Mouse (Mus musculus) right cerebral cortex, postnatal 10 days (tissue): ENCODE measurements around the gene Pkhd1.

ENCODE experiments used
- DNase-seq, 2 experiments: peaks; one replicate each; pipeline ENCODE4 v3.0.0; 2021; ENCODE audit warnings: low spot score in 2 of 2

The Pkhd1 gene

DNA sequence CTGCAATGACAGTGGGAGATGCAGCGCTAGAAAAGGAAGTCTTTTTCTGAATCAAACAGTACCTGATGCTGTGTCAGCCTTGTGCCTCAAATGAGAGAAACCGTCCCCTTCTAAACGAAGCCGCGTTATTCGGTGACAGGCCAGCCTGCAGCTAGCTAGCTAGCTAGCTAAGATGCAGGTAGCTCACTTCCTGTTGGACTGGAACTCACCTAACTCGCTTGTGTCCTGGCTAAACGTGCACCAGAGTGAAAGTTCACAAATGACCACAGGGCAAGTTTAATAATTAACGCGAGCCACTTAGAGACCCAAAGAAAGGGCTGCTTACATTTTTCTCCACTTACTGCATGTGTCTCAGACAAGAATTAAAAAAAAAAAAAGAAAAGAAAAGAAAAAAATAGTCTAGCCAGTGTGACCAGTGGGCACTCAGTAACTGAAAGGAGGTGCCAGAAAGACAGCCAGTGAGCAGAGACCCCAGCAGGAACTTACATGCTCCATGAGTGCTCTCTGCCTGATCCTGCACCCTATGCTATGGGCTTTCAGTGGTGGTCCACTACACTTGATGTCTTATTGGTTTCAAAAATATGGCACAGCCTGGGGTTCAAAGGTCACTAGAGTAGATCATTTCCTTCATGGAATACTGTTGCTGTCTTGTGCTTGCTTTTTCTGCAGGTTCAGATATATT, at the start of gene Pkhd1:
Gene Pkhd1 (minus strand): TSS at position 216 of the 682 bp plus-strand sequence.
- DNase-seq, result no peak

DNA sequence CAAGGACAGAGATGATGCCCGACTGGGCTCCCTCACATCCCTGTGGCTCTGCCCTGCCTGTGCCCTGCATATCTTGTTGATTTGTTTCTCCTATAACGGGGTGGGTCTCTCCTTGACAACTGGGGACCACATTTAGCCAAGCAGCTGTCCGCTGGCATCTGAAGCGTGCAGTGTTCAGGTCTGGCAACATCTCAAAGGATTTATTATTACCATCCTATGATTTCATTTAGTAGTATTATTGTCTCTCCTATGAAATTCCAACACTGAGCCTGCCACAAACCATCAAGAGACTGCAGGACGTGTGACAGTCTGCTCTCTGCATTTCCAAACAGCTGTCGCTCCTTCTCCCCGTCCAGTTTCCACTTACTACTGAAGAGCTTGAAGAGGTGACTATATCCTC, 49.7 kb upstream of the Pkhd1 start:
- no peak for DNase-seq

- DNase-seq, result no peak
Measured at GRCm38 (mm10) chr1:20666233-20666632, 48.4 kb upstream of the Pkhd1 start.

DNA sequence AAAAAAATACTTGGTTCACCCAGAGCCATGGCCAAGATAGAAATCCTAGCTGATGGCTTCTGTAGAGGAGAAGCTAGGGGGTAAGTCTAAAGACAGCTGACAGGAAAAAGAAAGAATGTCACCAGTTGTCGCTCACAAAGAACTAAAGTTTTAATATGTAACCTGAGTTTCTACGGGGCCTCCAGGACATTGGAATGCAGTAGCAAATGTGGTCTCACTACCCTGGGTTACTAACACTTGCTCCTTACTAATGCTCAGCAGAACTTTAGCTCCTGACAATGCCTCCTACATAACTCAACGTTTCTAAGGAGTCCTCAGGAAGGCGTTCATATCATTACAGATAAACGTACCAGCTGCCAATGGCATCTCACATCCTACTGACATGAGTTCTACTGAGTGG, 37.2 kb upstream of the Pkhd1 start:
- DNase-seq, result no peak

- DNase-seq, result no peak
Measured at GRCm38 (mm10) chr1:20653513-20654506, 35.9 kb upstream of the Pkhd1 start.

GRCm38 (mm10) chr1:20634856-20635255, 17.0 kb upstream of the Pkhd1 start:
- DNase-seq, result no peak

GRCm38 (mm10) chr1:20633276-20633869, 15.5 kb upstream of the Pkhd1 start:
- peak in 1 of 2 experiments; percentile 19 for DNase-seq

- DNase-seq, result no peak
Measured at GRCm38 (mm10) chr1:20624564-20624963, 6.7 kb upstream of the Pkhd1 start.

DNA sequence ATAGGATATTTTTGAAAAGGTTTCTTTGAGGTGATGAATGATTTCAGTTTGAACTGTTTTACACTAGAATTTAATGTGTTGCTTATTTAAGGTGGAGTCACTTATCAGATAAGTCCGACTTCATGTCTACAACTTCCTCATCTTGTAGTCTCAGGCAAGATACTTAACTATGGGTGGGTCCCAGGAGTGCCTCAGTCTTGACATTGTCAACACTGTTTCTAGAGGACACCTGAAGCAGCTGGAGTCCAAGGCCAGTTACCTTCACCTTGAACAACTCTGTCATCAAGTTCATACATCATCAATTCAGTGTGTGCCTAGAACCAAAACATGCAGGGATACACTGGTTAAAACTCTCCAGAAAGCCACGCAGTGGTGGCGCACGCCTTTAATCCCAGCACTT, 5.5 kb upstream of the Pkhd1 start:
- no peak for DNase-seq

- DNase-seq, result no peak
Measured at GRCm38 (mm10) chr1:20620611-20621010, 2.7 kb upstream of the Pkhd1 start.

DNA sequence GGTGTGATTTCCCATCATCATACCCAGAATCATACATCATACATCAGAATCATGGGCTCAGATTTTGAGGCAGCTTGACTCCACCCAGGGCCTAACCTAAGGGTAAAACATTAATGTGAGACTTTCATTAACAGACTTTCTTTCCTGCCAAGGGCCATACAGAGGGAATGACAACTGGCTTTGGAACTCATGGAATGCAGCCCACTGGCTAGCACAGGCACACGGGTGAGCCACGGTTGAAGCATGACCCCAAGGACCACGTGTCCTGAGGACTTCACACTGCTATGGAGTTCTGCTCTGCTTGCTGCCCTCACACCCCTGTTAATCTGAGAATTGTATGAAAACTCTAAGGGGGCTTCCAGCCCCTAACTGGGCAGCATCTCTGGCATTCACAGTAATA, 1.5 kb upstream of the Pkhd1 start:
- no peak for DNase-seq

- peak; percentile 48 to 64 for DNase-seq
Measured at GRCm38 (mm10) chr1:20612643-20613042, 5.2 kb downstream of the Pkhd1 start.

- DNase-seq, result no peak
Measured at GRCm38 (mm10) chr1:20605489-20605888, 12.4 kb downstream of the Pkhd1 start.

DNA sequence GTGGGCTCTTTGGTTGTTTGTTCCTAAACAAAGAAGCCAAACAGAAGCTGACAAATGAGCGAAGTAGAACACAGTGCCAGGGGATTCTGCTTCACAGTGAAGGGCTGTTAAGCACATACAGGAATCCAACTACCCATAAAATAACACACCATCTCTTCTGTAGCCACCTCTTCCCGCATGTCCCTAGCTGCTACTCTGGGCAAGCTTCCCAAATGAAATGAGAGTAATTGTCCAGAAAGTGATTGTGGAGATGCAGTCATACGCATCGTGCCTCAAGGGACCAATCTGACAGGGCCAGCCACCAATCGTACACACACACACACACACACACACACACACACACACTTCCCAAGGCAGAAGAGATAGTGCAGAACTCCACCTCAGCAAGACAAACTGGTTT, 27.4 kb downstream of the Pkhd1 start:
- DNase-seq, result no peak

- no peak for DNase-seq
Measured at GRCm38 (mm10) chr1:20571469-20571868, 46.4 kb downstream of the Pkhd1 start.

- no peak for DNase-seq
Measured at GRCm38 (mm10) chr1:20569430-20569829, 48.4 kb downstream of the Pkhd1 start.

DNA sequence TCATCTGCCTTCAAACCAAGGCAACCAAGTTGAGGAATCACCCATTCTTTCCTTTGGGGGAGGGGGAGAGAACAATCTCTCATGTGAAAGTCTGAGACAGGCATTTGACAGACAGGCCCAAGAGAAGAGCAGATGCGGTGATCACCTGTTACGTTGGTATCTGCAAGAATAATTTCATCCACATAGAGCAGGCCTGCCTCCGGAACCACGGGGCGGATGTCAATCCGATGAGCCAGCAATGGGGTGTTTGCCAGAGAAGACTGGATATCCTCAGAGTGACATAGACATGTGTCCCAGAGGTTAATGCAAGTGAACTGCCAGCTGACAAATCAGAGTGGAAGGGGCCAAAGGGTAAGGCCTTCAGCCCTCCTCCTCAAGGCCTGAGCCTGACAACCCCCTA, 59.4 kb downstream of the Pkhd1 start:
- DNase-seq, result no peak

GRCm38 (mm10) chr1:20554398-20554797, 63.5 kb downstream of the Pkhd1 start:
- peak; percentile 63 to 64 for DNase-seq

DNA sequence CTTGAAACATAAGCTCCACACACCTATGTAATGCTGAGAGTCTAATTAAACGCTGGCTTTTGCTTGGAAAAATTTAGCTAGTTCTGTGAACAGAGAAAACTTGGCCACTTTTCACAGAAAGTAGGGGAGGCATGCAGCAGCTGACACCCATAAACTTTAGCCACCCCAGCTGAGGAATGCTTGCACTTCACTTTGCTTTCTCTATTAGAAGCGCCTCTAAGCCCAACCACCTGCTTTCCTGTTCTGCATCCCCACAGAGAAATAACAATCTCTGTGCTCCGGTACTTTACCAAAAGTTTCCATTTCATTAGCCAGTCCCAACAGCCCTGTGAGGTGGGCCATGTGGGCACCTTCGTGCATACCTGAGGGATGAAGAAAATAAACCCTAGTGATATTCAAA, 66.5 kb downstream of the Pkhd1 start:
- no peak for DNase-seq

- DNase-seq, result no peak
Measured at GRCm38 (mm10) chr1:20544526-20544925, 73.3 kb downstream of the Pkhd1 start.

GRCm38 (mm10) chr1:20513364-20514084, 104.3 kb downstream of the Pkhd1 start:
- DNase-seq, result peak; percentile 72 to 83

GRCm38 (mm10) chr1:20498965-20499364, 118.9 kb downstream of the Pkhd1 start:
- peak; percentile 55 to 66 for DNase-seq
